Mouse (Mus musculus) layer of hippocampus, postnatal 14 days (tissue): Measurements from ENCODE around the gene Gm20715. TPM values are rescaled to one million over a fixed set of nuclear protein-coding genes. Genes with fewer than 3 reads are reported as not detected.
"Not testable (repeated sequence)": the region's sequence is repeated elsewhere in the genome, so short reads cannot be mapped to it uniquely, and the experiment has no call there.

Experiments used
- DNase-seq, 2 experiments: peaks; one replicate each; pipeline ENCODE4 v3.0.0; 2021 to 2022; ENCODE audit warnings: low spot score in 2 of 2, mixed read lengths in 1 of 2
- long read RNA-seq, 2 experiments: library from polyadenylated mRNA; stranded (forward); transcript quantifications; one replicate each; pipeline ENCODE4 v2.0.0; 2021
- total RNA-seq, 2 experiments: library from RNA; stranded (reverse); gene quantifications; 2 replicates each; pipeline ENCODE4 v1.2.3; 2021

Gm20715 gene
- total RNA-seq = under 1 TPM; 0.29 to 0.35 TPM
- long read RNA-seq, experiment 1 = 0 reads
- long read RNA-seq, experiment 2 = 0 reads

- peak; percentile 77 to 87 for DNase-seq
Observed at GRCm38 (mm10) chr7:6410043-6410442, at the start of gene Gm20715. TSS of gene Gm20715 (plus strand) at chr7:6410277.

GRCm38 (mm10) chr7:6360477-6361060 is 49.5 kb upstream of the Gm20715 start:
- DNase-seq = no peak

GRCm38 (mm10) chr7:6361756-6362155 is 48.3 kb upstream of the Gm20715 start:
- no peak for DNase-seq

- DNase-seq = peak; percentile 95 to 99
Observed at GRCm38 (mm10) chr7:6362268-6363046, 47.6 kb upstream of the Gm20715 start.

GRCm38 (mm10) chr7:6363047-6363488 is 47.0 kb upstream of the Gm20715 start, which contains the start of gene Zfp78:
TSS of gene Zfp78 (plus strand) at chr7:6363280.
- peak in 1 of 2 experiments; percentile 89 for DNase-seq

GRCm38 (mm10) chr7:6364761-6365160 is 45.3 kb upstream of the Gm20715 start:
- DNase-seq = no peak

GRCm38 (mm10) chr7:6367185-6367584 is 42.9 kb upstream of the Gm20715 start:
- no peak for DNase-seq

DNA sequence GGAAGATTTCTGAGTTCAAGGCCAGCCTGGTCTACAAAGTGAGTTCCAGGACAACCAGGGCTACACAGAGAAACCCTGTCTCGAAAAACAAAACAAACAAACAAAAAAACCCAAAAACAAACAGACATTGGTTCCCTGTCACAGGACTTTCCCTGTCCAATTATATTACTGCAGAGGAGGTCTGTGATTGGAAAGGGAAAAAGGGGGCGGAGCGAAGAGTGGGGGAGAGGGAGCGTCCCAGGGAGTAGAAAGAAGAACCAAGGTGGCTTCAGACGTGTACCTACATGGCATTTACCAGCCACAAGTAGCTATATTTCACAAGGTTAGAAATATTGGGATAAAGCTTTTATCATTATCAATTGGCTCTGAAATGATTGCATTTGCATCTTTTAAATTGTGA is 41.9 kb upstream of the Gm20715 start:
- not testable (repeated sequence) for DNase-seq

DNA sequence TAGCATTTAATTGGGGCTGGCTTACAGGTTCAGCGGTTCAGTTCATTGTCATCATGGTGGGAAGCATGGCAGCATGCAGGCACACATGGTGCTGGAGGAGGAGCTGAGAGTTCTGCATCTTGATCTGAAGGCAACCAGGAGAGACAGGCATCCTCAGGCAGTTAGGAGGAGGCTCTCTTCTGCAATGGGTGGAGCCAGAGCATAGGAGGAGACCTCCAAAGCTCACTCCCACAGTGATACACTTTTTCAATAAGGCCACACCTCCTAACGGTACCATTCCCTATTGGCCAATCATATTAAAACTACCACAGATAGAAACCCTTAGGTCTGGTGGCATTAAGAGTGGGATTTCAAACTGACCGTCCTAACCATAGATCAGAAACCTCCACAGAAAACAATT is 40.6 kb upstream of the Gm20715 start:
- no peak for DNase-seq

DNA sequence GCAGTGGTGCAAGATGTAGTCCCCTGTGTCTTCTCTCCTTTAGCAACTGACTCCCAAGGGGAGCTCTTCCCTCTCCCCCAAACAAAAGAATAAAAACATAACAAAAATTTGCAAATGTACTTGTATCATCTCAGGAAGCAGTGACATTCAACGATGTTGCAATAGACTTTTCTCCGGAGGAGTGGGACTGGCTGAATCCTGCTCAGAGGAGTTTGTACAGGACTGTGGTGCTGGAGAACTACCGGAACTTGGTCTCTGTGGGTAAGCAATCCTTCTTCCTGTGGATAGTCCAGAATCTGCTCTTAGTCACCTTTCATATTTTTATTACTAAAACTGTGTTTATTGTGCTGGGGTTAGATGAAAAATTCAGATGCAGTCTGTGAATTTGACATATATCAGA is 37.1 kb upstream of the Gm20715 start:
- DNase-seq = no peak

- DNase-seq = no peak
Observed at GRCm38 (mm10) chr7:6378441-6378840, 31.6 kb upstream of the Gm20715 start.

GRCm38 (mm10) chr7:6381431-6381830 is 28.6 kb upstream of the Gm20715 start:
- no peak for DNase-seq

GRCm38 (mm10) chr7:6383044-6383455 is 27.0 kb upstream of the Gm20715 start, which contains the start of gene Zfp28:
TSS of gene Zfp28 (plus strand) at chr7:6383295.
- DNase-seq = peak; percentile 86 to 95

DNA sequence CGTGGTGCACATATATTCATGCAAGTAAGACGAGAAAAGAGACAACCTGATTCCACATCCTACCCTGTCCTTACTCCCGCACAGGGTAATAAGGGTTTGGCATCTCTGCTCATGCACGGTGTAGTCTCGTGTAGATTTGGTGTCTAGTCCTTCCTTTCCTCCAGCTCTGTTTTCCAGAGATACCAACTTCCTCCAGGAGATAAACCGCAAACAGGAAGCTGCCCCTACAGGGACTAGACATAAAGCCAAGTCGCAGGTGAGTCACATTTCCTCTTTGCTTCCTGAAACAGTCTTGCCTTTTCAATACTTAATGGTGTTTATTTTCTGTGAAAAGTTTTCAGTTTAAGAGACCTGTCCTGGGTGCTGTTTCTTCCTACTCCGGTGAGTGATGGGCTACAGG is 26.1 kb upstream of the Gm20715 start:
- no peak for DNase-seq

GRCm38 (mm10) chr7:6386995-6387394 is 23.1 kb upstream of the Gm20715 start:
- DNase-seq = peak in 1 of 2 experiments; percentile 53

GRCm38 (mm10) chr7:6388971-6389370 is 21.1 kb upstream of the Gm20715 start:
- DNase-seq = no peak

- DNase-seq = no peak
Observed at GRCm38 (mm10) chr7:6389449-6389848, 20.6 kb upstream of the Gm20715 start.

- DNase-seq = peak; percentile 69 to 77
Observed at GRCm38 (mm10) chr7:6397996-6398975, 11.8 kb upstream of the Gm20715 start, which contains the start of gene Smim17. TSS of gene Smim17 (plus strand) at chr7:6398715.

- DNase-seq = peak; percentile 19 to 26
Observed at GRCm38 (mm10) chr7:6414626-6415441, 4.8 kb downstream of the Gm20715 start.

GRCm38 (mm10) chr7:6415442-6415787 is 5.3 kb downstream of the Gm20715 start:
- DNase-seq = no peak
